Mouse (Mus musculus): Measurements from ENCODE around the gene Cfap20.

The Cfap20 gene

DNA sequence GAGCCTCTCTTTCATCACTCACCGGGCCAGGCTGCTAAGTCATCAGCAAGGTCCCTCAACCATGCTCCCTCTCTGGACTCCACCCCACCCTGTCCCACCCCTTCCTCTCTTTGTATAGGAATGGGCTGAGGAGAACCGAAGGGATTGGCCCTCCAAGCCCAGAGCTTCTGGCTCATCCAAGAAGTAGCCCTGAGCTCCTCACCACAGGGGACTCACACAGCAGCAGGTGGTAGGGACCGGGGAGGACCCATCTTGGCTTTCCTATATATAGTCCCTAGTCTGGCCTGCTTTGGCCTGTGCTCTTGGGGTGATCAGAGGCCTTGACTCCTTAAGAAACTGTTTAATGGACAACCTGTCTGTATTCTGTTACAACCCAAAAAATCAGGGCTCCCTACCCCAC, 60.2 kb downstream of the Cfap20 start:
- no peak for DNase-seq (ENCODE audit: low spot score in 2 of 2)

DNA sequence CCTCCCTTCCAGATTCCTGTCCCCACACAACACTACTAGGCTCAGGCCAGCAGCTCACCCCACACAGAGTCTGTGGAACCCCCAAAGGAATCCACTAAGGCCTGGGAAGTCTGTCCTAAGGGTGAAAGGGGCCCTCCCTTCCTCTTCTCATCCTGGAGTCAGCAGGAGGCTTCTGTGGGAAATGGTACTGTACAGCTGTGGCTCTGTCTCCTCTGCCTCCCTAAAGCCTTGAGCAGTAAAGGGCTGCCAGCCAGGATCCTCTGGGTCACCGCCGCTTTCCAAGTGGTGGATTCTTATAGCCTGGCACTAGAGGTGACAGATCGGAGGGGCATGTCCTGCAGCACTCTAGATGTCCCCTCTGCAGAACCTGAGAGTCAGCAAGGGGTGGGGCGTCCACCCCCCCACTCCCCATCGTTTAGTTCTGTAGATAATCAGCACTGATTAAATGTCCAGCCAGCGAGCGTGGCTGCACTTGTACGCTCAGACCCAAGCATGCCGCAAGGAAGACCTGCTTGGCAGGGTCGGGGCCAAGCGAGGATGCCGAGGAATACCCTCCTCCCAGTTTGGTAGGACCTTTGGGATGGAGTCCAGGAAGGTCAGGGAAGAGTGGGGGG, 61.2 kb downstream of the Cfap20 start:
- no peak for DNase-seq (ENCODE audit: low spot score in 2 of 2)

Data from left cerebral cortex, adult 9 months (tissue).